Mouse (Mus musculus): ENCODE measurements around the gene Zfp57. TPM values are rescaled to one million over a fixed set of nuclear protein-coding genes. Genes with fewer than 3 reads are reported as not detected.
"Not testable (repeated sequence)": the region's sequence is repeated elsewhere in the genome, so short reads cannot be mapped to it uniquely, and the experiment has no call there.

The Zfp57 gene
- polyA plus RNA-seq, 1 experiment from 2014 or later, result 135 TPM

GRCm38 (mm10) chr17:36990630-36991029 is 10.3 kb upstream of the Zfp57 start:
- not testable (repeated sequence) for H3K4me3 ChIP-seq (ENCODE audit: low read depth, low read length); H3K36me3 ChIP-seq (ENCODE audit: control insufficient read depth, insufficient read depth, low read length); H3K9me3 ChIP-seq (ENCODE audit: control insufficient read depth, low read length); H3K9ac ChIP-seq (ENCODE audit: low read length); H3K4me2 ChIP-seq (ENCODE audit: low read depth); ATAC-seq (ENCODE audit: insufficient read depth, low FRiP score, low TSS enrichment); H3K4me1 ChIP-seq (ENCODE audit: control insufficient read depth, insufficient read depth, low read length); H3K27ac ChIP-seq (ENCODE audit: low read depth, low read length); DNase-seq (ENCODE audit: low spot score)
- H3K27me3 ChIP-seq (ENCODE audit: control insufficient read depth, insufficient read depth, low read length), result peaks cover 16% of the 10 kb centered on the region
- WGBS, result 96% methylated on average over 5 of the region's 6 CpGs

- Histone ChIP-seq H3K4me3 (ENCODE audit: low read depth, low read length) (no peak overlapping the region), H3K36me3 (ENCODE audit: control insufficient read depth, insufficient read depth, low read length) (no peaks in the 10 kb centered on the region), H3K4me1 (ENCODE audit: control insufficient read depth, insufficient read depth, low read length) (0 out of 2 replicates have a peak, but pooled peaks cover 3% of the 10 kb centered on the region), H3K27ac (ENCODE audit: low read depth, low read length) (no peak overlapping the region), H3K9me3 (ENCODE audit: control insufficient read depth, low read length) (no peaks in the 10 kb centered on the region), H3K27me3 (ENCODE audit: control insufficient read depth, insufficient read depth, low read length) (peaks cover 16% of the 10 kb centered on the region), H3K9ac (ENCODE audit: low read length) (no peak overlapping the region), H3K4me2 (ENCODE audit: low read depth) (no peak overlapping the region)
- ATAC-seq (ENCODE audit: insufficient read depth, low FRiP score, low TSS enrichment) (no peak), DNase-seq (ENCODE audit: low spot score) (no peak)
- 73% methylated on average over 3 of the region's 3 CpGs for WGBS
These were observed 8.4 kb upstream of the Zfp57 start for GRCm38 (mm10) chr17:36992336-36993104.

- Histone ChIP-seq H3K27me3 (ENCODE audit: control insufficient read depth, insufficient read depth, low read length) (peaks cover 6% of the 10 kb centered on the region), H3K4me2 (ENCODE audit: low read depth) (no peak overlapping the region), H3K27ac (ENCODE audit: low read depth, low read length) (no peak overlapping the region), H3K36me3 (ENCODE audit: control insufficient read depth, insufficient read depth, low read length) (no peaks in the 10 kb centered on the region), H3K9me3 (ENCODE audit: control insufficient read depth, low read length) (no peaks in the 10 kb centered on the region), H3K4me3 (ENCODE audit: low read depth, low read length) (no peak overlapping the region), H3K9ac (ENCODE audit: low read length) (no peak overlapping the region), H3K4me1 (ENCODE audit: control insufficient read depth, insufficient read depth, low read length) (no peaks in the 10 kb centered on the region)
- DNase-seq (ENCODE audit: low spot score) (no peak), ATAC-seq (ENCODE audit: insufficient read depth, low FRiP score, low TSS enrichment) (no peak)
- WGBS, result 90% methylated on average over 4 of the region's 4 CpGs
These were observed 7.1 kb upstream of the Zfp57 start for GRCm38 (mm10) chr17:36993770-36994325.

GRCm38 (mm10) chr17:36994528-36994927 is 6.4 kb upstream of the Zfp57 start:
- no peak overlapping the region for H3K27ac ChIP-seq (ENCODE audit: low read depth, low read length)
- no peaks in the 10 kb centered on the region for H3K4me1 ChIP-seq (ENCODE audit: control insufficient read depth, insufficient read depth, low read length)
- H3K9me3 ChIP-seq (ENCODE audit: control insufficient read depth, low read length), result no peaks in the 10 kb centered on the region
- H3K36me3 ChIP-seq (ENCODE audit: control insufficient read depth, insufficient read depth, low read length), result no peaks in the 10 kb centered on the region
- DNase-seq (ENCODE audit: low spot score) (no peak), ATAC-seq (ENCODE audit: insufficient read depth, low FRiP score, low TSS enrichment) (no peak)
- no peak overlapping the region for H3K4me2 ChIP-seq (ENCODE audit: low read depth)
- no peak overlapping the region for H3K4me3 ChIP-seq (ENCODE audit: low read depth, low read length)
- peaks cover 1% of the 10 kb centered on the region for H3K27me3 ChIP-seq (ENCODE audit: control insufficient read depth, insufficient read depth, low read length)
- whole genome bisulfite sequencing, result 94% methylated on average over 2 of the region's 2 CpGs
- no peak overlapping the region for H3K9ac ChIP-seq (ENCODE audit: low read length)

GRCm38 (mm10) chr17:36995448-36995847 is 5.5 kb upstream of the Zfp57 start:
- no peaks in the 10 kb centered on the region for H3K36me3 ChIP-seq (ENCODE audit: control insufficient read depth, insufficient read depth, low read length)
- no peaks in the 10 kb centered on the region for H3K4me1 ChIP-seq (ENCODE audit: control insufficient read depth, insufficient read depth, low read length)
- whole genome bisulfite sequencing, result 72% methylated on average over 3 of the region's 3 CpGs
- DNase-seq (ENCODE audit: low spot score), result no peak
- H3K4me2 ChIP-seq (ENCODE audit: low read depth), result no peak overlapping the region
- H3K9ac ChIP-seq (ENCODE audit: low read length), result no peak overlapping the region
- H3K9me3 ChIP-seq (ENCODE audit: control insufficient read depth, low read length), result no peaks in the 10 kb centered on the region
- H3K27me3 ChIP-seq (ENCODE audit: control insufficient read depth, insufficient read depth, low read length), result no peaks in the 10 kb centered on the region
- no peak overlapping the region for H3K4me3 ChIP-seq (ENCODE audit: low read depth, low read length)
- ATAC-seq (ENCODE audit: insufficient read depth, low FRiP score, low TSS enrichment), result no peak
- H3K27ac ChIP-seq (ENCODE audit: low read depth, low read length), result no peak overlapping the region

- ATAC-seq (ENCODE audit: insufficient read depth, low FRiP score, low TSS enrichment), result no peak; the same call in 1 of the 2 replicates
- no peaks in the 10 kb centered on the region for H3K36me3 ChIP-seq (ENCODE audit: control insufficient read depth, insufficient read depth, low read length)
- WGBS, result 30% methylated on average over 7 of the region's 7 CpGs
These were observed 3.8 kb upstream of the Zfp57 start for GRCm38 (mm10) chr17:36997033-36997735.

GRCm38 (mm10) chr17:36998477-36998876 is 2.5 kb upstream of the Zfp57 start:
- Histone ChIP-seq H3K27ac (ENCODE audit: low read depth, low read length) (no peak overlapping the region), H3K27me3 (ENCODE audit: control insufficient read depth, insufficient read depth, low read length) (no peaks in the 10 kb centered on the region), H3K36me3 (ENCODE audit: control insufficient read depth, insufficient read depth, low read length) (no peaks in the 10 kb centered on the region), H3K4me3 (ENCODE audit: low read depth, low read length) (no peak overlapping the region), H3K9me3 (ENCODE audit: control insufficient read depth, low read length) (no peaks in the 10 kb centered on the region), H3K4me1 (ENCODE audit: control insufficient read depth, insufficient read depth, low read length) (no peaks in the 10 kb centered on the region), H3K4me2 (ENCODE audit: low read depth) (no peak overlapping the region), H3K9ac (ENCODE audit: low read length) (no peak overlapping the region)
- DNase-seq (ENCODE audit: low spot score) (no peak), ATAC-seq (ENCODE audit: insufficient read depth, low FRiP score, low TSS enrichment) (no peak)
- WGBS, result 84% methylated on average over 2 of the region's 2 CpGs

More at GRCm38 (mm10) chr17:36997033-36997735, 3.8 kb upstream of the Zfp57 start:
- Histone ChIP-seq H3K27me3 (ENCODE audit: control insufficient read depth, insufficient read depth, low read length) (no peaks in the 10 kb centered on the region), H3K9ac (ENCODE audit: low read length) (no peak overlapping the region), H3K4me3 (ENCODE audit: low read depth, low read length) (no peak overlapping the region), H3K27ac (ENCODE audit: low read depth, low read length) (no peak overlapping the region), H3K4me2 (ENCODE audit: low read depth) (no peak overlapping the region), H3K9me3 (ENCODE audit: control insufficient read depth, low read length) (no peaks in the 10 kb centered on the region), H3K4me1 (ENCODE audit: control insufficient read depth, insufficient read depth, low read length) (no peaks in the 10 kb centered on the region)
- peak; percentile 84 for DNase-seq (ENCODE audit: low spot score)

- peak; percentile 79 for DNase-seq (ENCODE audit: low spot score)
- Histone ChIP-seq H3K4me2 (ENCODE audit: low read depth) (peak overlapping the region; percentile 79), H3K36me3 (ENCODE audit: control insufficient read depth, insufficient read depth, low read length) (no peaks in the 10 kb centered on the region), H3K27me3 (ENCODE audit: control insufficient read depth, insufficient read depth, low read length) (no peaks in the 10 kb centered on the region), H3K4me3 (ENCODE audit: low read depth, low read length) (peak overlapping the region; percentile 74), H3K9ac (ENCODE audit: low read length) (peak overlapping the region; percentile 96), H3K4me1 (ENCODE audit: control insufficient read depth, insufficient read depth, low read length) (0 out of 2 replicates have a peak, but pooled peaks cover 4% of the 10 kb centered on the region), H3K9me3 (ENCODE audit: control insufficient read depth, low read length) (no peaks in the 10 kb centered on the region), H3K27ac (ENCODE audit: low read depth, low read length) (peak overlapping the region; percentile 84)
- WGBS, result 1% methylated on average over 49 of the region's 49 CpGs
- ATAC-seq (ENCODE audit: insufficient read depth, low FRiP score, low TSS enrichment), result peak; percentile 82
These were observed 1.7 kb downstream of the Zfp57 start for GRCm38 (mm10) chr17:37002364-37003330.

All from neural tube, embryonic 11.5 days (tissue).